ENCODE assay signal across 9 mouse cellular contexts in genomic region chr17:80709921-80710838, GRCm38 (mm10). TPM values are rescaled to one million over a fixed set of nuclear protein-coding genes. Genes with fewer than 3 reads are reported as not detected.
A peak's percentile ranks its signal among the peaks of the same experiment; 100 is the strongest.
DNase-seq lines count a peak whose midpoint lies in the region; ATAC-seq and TF ChIP-seq lines count a peak whose summit lies in the region.
"Had no signal": no experiment of that assay in that cellular context is flagged by ENCODE, and none has a peak within 500 bp of the region (broad histone marks: within the 10 kb centered on the region; RNA-seq: fewer than 3 reads in every experiment).

No protein-coding gene starts in this region.

- peak; percentile 70; the same call in 1 of the 2 replicates for ATAC-seq in embryonic facial prominence, embryonic 11.5 days (replicated peaks; ENCODE audit: insufficient number of reproducible peaks, low FRiP score, low TSS enrichment, low read depth)
- ATAC-seq in granulocyte monocyte progenitor cell, adult 5-6 weeks (replicated peaks; ENCODE audit: poor library complexity, severe bottlenecking): no peak

- 26% methylated on average over 24 of the region's 24 CpGs for WGBS in lung, adult 2 months
- WGBS in embryonic facial prominence, embryonic 11.5 days: 31% methylated on average over 24 of the region's 24 CpGs
- WGBS in midbrain, embryonic 10.5 days: 34% methylated on average over 24 of the region's 24 CpGs

- H3K4me3 ChIP-seq in lung, adult 2 months (replicated peaks; ENCODE audit: extremely low read depth, low read depth, low read length): no peak overlapping the region
- H3K4me3 ChIP-seq in embryonic facial prominence, embryonic 11.5 days (ENCODE audit: low read depth, low read length): no peak overlapping the region
- H3K4me3 ChIP-seq in midbrain, embryonic 10.5 days: peak overlapping the region; percentile 26; the same call in 1 of the 2 replicates
- H3K4me3 ChIP-seq: liver, embryonic 15.5 days had no signal

- H3K9me3 ChIP-seq in embryonic facial prominence, embryonic 11.5 days (replicated peaks; ENCODE audit: control insufficient read depth, low read length): no peaks in the 10 kb centered on the region
- no peaks in the 10 kb centered on the region for H3K9me3 ChIP-seq in midbrain, embryonic 10.5 days (replicated peaks)
- H3K9me3 ChIP-seq: liver, embryonic 15.5 days had no signal

- no peak for TF ChIP-seq CTCF in lung, adult 2 months (IDR thresholded peaks at IDR 0.05; ENCODE audit: insufficient read depth, low read length)

- DNase-seq in lung, adult 2 months: peak; percentile 54
- no peak for DNase-seq in lung, postnatal 36 days
- peak; percentile 51 for DNase-seq in embryonic facial prominence, embryonic 11.5 days (ENCODE audit: low spot score)
- DNase-seq in heart, postnatal 4 days: peak; percentile 64
- peak; percentile 52 to 61 for DNase-seq in layer of hippocampus, postnatal 10 days (ENCODE audit: low spot score in 2 of 2)
- peak; percentile 56 for DNase-seq in midbrain, embryonic 10.5 days (ENCODE audit: low spot score)
- DNase-seq in telencephalon, adult 2 months (ENCODE audit: low read depth, low spot score): peak; percentile 89

- no peak overlapping the region; the same call in 1 of the 2 replicates for H3K27ac ChIP-seq in embryonic facial prominence, embryonic 11.5 days (replicated peaks; ENCODE audit: low read depth, low read length)
- peak overlapping the region; percentile 63 for H3K27ac ChIP-seq in midbrain, embryonic 10.5 days (replicated peaks)
- H3K27ac ChIP-seq: liver, embryonic 15.5 days had no signal

- no peaks in the 10 kb centered on the region for H3K27me3 ChIP-seq in embryonic facial prominence, embryonic 11.5 days (ENCODE audit: control insufficient read depth, insufficient read depth, low read length)
- no peaks in the 10 kb centered on the region for H3K27me3 ChIP-seq in midbrain, embryonic 10.5 days (ENCODE audit: low read depth, poor library complexity, severe bottlenecking)
- H3K27me3 ChIP-seq: liver, embryonic 15.5 days had no signal

- H3K4me2 ChIP-seq in embryonic facial prominence, embryonic 11.5 days (ENCODE audit: low read depth, low read length): peak overlapping the region; percentile 27; the same call in 1 of the 2 replicates
- H3K4me2 ChIP-seq: liver, embryonic 15.5 days had no signal

- no peak for TF ChIP-seq POLR2A in lung, adult 2 months (IDR thresholded peaks at IDR 0.05; ENCODE audit: borderline replicate concordance, extremely low read depth, low read depth, low read length)

- H3K9ac ChIP-seq in embryonic facial prominence, embryonic 11.5 days (replicated peaks; ENCODE audit: low read length): peak overlapping the region; percentile 40
- H3K9ac ChIP-seq: liver, embryonic 15.5 days had no signal

- H3K36me3 ChIP-seq in embryonic facial prominence, embryonic 11.5 days (replicated peaks; ENCODE audit: control insufficient read depth, insufficient read depth, low read depth, low read length): no peaks in the 10 kb centered on the region
- no peaks in the 10 kb centered on the region for H3K36me3 ChIP-seq in midbrain, embryonic 10.5 days
- H3K36me3 ChIP-seq: liver, embryonic 15.5 days had no signal

- peaks cover 48% of the 10 kb centered on the region for H3K4me1 ChIP-seq in lung, adult 2 months (ENCODE audit: control insufficient read depth, insufficient read depth, low read length)
- peaks cover 6% of the 10 kb centered on the region; the same call in 1 of the 2 replicates for H3K4me1 ChIP-seq in embryonic facial prominence, embryonic 11.5 days (ENCODE audit: control insufficient read depth, insufficient read depth, low read length)
- H3K4me1 ChIP-seq in midbrain, embryonic 10.5 days: peaks cover 36% of the 10 kb centered on the region

RNA-seq across cellular contexts. Expression of gene Map4k3, which starts 18.1 kb away (rescaled TPM):
- 38.0 and 49.1 TPM in 2 replicates for polyA plus RNA-seq in lung, adult 2 months (2012; rRNA removed)
- polyA plus RNA-seq in embryonic facial prominence, embryonic 11.5 days (2014; fragmentation: Nextera tagmentation; extraction: Ambion mirVana): 30.6 and 33.0 TPM in 2 replicates
- total RNA-seq in heart, postnatal 4 days (2021): 10 to 100 TPM; 49.6 to 51.9 TPM
- 10 to 100 TPM; 72.8 to 78.3 TPM for total RNA-seq in layer of hippocampus, postnatal 10 days (2021)
- 14.1 and 17.6 TPM in 2 replicates for polyA plus RNA-seq in midbrain, embryonic 10.5 days (2016; fragmentation: Nextera tagmentation; extraction: Ambion mirVana)
- total RNA-seq in granulocyte monocyte progenitor cell, adult 5-6 weeks (2014; fragmentation: Nextera tagmentation): 8.6 and 24.6 TPM in 2 replicates
- 4.0 and 6.1 TPM in 2 replicates for total RNA-seq in granulocyte monocyte progenitor cell, adult 5-6 weeks (2017)
